Mouse (Mus musculus) frontal cortex, adult (tissue): ENCODE data around the gene Zdhhc14.
A peak's percentile ranks its signal among the peaks of the same experiment; 100 is the strongest.
"Not testable (repeated sequence)": the region's sequence is repeated elsewhere in the genome, so short reads cannot be mapped to it uniquely, and the experiment has no call there.

Source experiments
- ATAC-seq: cut with Nextera tagmentation; 2 replicates; pipeline ENCODE4 v1.9.2; 2017; ENCODE audit warnings: mild to moderate bottlenecking, moderate library complexity, mixed read lengths; ENCODE audit not compliant: low TSS enrichment

Gene Zdhhc14

DNA sequence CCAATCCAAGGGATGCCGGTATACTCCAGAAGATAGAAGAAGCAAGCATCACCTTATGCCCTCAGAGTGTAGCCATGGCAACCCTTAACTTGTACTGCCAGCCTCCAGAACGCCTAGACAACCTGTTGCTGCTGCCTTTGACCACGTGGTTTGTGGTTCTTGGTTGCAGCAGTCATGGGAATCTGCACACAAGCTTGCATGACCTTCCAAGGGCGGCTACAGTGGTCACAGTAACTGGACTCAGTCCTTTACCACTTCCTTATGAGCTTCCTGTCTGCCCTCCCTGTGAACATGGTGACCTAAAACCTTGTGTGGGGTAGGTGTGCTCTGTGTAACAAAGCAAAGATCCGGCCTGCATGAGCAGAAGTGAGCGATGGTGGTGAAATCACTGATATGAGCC is 109.6 kb downstream of the Zdhhc14 start:
- no peak for ATAC-seq

DNA sequence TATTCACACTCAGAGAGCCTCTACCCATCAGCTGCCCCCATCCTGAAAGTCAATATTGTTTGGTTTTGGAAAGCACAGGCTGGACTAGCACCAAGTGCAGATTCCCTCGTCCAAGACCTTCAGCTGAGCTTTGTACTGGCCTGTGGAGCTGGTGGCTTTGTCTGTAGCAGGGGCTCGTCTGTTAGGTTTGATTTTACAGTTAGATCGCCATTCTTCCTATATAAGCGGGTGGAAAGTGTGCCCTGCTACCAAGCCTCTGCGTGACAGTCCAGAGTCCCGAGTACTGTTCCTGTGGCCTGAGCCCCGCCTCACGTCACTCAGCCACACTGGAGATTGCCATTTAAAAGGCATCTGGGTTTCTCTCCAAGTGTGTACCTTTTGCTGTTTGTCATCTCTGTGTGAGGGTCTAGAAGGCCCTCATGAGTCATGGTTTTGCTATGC is 113.8 kb downstream of the Zdhhc14 start:
- peak; percentile 41; the same call in 1 of the 2 replicates for ATAC-seq

GRCm38 (mm10) chr17:5607352-5607751 is 115.0 kb downstream of the Zdhhc14 start:
- ATAC-seq: peak; percentile 23; the same call in 1 of the 2 replicates

DNA sequence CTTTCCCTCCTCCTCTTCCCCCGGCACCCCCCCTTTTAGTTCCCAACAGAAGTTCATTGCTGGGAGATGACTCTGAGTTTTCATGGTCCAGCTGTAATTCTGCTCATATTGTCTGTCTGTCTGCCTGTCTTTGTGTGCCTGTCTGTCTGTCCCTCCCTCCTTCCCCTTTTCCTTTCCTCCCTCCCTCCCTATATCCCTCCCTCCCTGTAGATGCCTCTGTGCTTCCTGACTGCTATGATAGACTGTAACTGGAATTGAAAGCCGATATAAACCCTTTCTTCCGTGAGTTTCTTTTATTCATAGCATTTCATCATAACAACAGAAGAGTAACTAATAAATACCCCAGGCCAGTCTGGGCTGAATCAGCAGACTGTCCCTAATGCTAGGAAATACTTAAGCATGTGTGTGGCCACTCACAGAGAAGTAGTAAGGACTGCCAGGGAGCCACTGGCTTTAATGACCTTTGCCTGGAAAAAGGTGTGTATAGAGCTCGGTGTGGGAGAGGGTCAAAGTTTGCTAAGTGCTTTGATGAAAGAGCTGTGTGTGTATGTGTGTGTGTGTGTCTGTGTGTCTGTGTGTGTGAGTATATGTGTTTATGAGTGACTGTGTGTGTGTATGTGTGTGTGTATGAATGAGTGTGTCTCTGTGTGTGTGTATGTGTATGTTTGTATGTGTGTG is 117.7 kb downstream of the Zdhhc14 start:
- ATAC-seq: no peak

GRCm38 (mm10) chr17:5612236-5612635 is 119.9 kb downstream of the Zdhhc14 start:
- ATAC-seq: no peak

DNA sequence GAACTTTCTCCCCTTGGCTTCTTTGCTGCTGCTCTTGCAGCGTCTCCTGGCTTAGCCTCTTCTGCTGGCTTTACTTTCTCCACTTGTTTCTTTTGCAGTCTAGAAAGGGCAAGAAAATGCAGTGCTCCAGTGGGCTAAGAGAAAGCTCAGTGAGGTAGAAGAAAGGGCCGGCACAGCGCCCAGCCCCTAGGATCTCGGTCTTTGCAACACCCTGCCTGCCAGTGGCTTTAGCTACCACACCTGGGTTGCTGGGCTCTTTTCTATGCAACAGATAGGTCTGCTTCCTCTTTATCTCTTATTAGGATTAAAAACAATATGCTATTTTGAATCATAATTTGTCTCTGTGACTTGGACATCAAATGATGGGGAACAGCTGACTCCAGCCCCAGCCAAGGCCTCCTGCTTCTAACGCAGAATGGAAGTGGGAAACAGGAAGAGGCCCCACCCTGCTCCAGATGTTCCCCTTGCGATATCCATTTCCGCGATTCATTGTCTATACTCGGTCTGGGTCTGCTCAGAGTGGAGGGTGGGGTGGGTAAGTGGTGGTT is 122.5 kb downstream of the Zdhhc14 start:
- no peak for ATAC-seq

GRCm38 (mm10) chr17:5621626-5622591 is 129.6 kb downstream of the Zdhhc14 start:
- ATAC-seq: no peak

DNA sequence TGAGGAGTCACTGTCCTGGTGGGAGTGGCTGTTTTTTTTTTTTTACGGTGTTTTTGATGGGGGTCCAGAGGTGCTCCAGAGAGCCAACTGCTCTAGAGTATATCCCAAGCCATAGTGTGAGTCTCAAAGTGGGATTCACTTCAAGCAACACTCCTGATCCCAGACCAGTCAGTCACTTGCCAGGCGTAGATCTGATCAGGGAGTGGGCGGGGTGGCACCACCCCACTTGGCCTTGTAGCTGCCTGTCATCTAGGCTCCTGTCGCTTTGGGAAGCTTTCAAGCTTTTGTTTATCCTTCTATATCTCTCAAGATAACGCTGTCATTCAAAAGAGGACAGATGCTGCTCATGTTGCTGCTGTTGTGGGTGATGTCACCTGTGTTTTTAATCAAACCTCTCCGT is 130.4 kb downstream of the Zdhhc14 start:
- no peak for ATAC-seq

DNA sequence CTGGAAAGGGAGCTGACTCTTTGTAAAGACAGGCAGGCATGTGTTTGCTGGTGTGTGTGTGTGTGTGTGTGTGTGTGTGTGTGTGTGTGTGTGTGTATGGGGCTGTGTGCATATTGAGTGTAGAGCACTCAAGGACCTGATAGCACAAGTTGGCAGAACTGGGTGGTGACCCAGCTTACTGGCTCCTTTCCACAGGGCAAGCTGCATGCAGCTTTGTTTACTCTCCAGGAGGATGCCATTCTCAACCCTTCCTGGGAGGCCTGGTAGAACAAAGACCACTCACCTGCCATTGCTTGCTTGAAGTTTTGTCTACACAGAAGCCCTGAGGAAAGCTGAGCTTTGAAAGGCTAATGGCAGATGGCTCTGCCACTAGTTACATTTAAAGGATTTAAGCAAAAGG is 130.8 kb downstream of the Zdhhc14 start:
- no peak for ATAC-seq

- ATAC-seq: not testable (repeated sequence)
These were observed 132.5 kb downstream of the Zdhhc14 start for GRCm38 (mm10) chr17:5624815-5625214.

DNA sequence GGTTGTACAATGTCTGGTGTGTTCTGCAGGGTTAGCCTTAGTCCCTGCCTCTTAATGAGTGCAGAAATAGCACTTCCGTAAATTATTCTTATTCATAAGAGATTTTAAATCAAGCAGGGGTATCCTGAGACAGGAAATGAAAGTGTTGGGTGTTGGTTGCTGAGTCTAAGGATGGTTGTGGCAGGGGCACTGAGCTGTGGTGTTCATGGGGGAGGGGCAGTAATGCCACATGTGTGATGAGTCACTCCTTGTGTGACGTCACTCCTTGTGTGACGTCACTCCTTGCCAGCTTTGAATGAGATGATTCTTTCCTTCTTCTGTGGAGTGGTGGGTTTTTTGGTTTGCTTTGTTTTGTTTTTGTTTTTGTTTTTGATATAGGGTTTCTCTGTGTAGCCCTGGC is 134.0 kb downstream of the Zdhhc14 start:
- ATAC-seq: no peak

- no peak for ATAC-seq
These were observed 135.3 kb downstream of the Zdhhc14 start for GRCm38 (mm10) chr17:5627664-5628063.

- ATAC-seq: no peak
These were observed 137.3 kb downstream of the Zdhhc14 start for GRCm38 (mm10) chr17:5629651-5630050.

DNA sequence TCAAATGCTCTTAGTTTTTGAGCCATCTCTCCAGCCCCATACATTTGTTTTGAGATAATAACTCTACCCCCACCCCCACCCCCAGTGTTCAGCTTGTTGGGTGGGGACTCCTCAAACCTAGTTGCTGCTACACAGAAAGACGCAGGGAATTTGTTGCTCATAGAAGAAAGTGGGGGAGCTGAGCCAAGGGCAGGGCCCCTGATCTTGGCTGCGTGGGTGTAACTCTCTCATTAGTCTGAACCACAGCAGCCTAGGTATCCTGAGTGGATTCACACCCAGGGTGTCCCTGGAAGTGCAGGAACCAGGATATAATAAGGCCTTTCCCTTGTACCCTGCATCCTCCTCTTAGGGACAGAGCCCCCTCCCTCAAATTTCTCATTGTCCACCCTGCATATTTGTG is 142.9 kb downstream of the Zdhhc14 start:
- ATAC-seq: no peak

DNA sequence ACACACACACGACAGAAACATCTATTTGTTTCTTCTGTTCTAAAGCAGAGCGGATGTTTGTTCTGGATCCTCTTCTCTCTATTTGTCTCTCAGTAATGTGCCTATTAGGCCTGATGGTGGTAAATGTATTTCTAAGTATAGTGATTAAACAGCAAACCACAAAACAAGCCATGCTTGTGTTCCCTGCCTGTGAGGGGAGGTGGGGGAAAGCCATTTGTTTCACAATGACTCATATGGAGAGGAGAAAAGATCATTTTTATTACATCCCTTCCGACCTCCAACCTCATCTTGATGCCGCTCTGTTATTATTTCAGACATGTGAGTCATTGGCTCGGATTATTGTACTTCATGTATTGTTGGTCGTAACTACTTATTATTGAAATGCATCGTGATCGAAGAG is 149.1 kb downstream of the Zdhhc14 start:
- no peak for ATAC-seq

DNA sequence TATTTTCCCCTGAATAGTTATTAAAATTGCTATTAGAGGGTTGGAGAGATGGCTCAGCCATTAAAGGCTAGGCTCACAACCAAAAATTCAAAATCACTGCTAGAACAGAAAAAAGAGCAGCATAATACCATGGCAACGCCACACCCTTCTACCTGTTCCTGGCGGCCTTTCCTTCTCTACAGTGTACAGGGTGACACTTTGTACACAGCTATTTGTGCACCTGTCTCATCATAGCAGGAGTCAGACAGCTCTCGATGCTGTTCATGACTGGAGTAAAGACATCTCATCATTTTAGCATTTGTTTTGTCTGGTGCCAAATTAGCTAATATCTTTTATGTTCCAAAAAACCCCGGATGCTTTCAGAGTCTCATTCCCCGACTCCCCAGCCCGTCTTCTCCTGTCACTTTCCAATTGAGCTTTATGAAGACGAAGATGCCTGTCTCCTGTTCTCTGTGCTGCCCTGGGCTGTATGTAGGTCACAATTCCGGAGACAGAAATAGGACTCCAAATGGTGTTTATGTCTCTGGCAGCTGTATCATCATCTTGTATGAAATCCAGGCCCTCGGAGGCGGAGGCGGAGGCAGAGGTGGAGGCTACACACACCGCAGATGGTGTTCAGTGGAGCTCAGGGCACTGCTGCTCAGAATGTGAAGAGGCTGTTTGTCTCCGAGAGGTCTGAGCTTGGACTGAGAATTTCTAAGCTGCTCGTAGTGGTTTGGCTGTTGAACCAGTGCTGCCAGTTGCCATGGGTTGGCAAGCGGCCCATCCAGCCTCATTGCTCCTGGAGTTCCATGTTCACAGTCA is 150.8 kb downstream of the Zdhhc14 start:
- peak; percentile 94 for ATAC-seq

DNA sequence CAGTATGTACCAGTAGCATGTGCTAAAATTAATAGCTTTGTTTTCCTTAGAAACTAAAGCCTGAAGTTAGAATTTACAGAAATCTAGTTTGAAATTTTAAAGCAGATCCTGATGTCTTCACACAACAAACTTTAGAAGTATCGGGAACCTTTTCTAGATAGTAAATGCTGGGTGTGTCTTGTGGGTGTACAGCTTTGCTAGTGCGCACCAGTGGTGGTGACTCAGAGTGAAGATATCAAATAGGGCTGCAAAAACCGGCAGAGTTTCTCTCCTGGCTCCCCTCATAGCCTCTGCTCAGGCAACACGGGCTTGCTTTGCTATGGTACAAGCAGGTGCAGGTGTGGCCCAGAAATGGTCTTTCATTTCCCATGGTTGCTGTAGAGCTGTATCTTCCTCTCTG is 157.8 kb downstream of the Zdhhc14 start:
- no peak for ATAC-seq

DNA sequence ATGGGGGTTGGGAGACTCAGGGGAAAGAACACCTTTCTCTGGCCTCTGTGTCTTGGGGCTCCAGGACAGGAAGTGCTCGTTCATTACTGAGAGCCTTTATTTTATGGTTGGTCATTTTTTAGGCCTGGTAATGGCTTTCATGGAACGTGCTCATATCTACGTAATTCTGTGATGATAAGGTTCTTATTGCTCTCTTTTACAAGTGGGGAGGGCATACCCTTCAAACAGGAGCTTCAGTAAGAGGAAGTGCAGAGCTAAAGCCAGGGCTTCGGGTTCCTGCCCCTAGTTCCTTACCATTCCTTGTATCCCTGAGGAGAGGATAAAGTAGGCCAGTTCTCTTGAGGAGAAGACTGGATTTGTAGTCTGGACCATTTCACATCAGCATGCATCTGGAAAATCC is 158.3 kb downstream of the Zdhhc14 start:
- ATAC-seq: no peak

- no peak for ATAC-seq
These were observed 159.2 kb downstream of the Zdhhc14 start for GRCm38 (mm10) chr17:5651551-5651950.

DNA sequence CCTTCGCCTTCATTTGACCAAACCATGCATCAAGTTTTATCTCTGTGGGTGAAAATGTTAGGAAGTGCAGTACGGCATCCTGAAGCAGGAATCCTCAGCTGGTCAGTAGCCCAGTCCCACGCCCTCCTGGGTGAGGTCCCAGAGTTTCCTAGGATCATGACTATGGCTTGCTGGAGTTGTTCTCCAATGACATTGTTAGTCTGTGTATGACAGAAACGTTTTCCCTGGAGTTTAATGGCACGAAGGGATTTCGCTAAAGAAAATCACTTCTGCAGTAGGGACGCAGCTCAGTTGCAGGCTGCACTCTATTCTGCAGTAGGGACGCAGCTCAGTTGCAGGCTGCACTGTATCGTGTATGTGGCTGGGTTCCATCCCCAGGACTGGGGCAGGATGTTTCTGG is 161.6 kb downstream of the Zdhhc14 start:
- no peak for ATAC-seq

DNA sequence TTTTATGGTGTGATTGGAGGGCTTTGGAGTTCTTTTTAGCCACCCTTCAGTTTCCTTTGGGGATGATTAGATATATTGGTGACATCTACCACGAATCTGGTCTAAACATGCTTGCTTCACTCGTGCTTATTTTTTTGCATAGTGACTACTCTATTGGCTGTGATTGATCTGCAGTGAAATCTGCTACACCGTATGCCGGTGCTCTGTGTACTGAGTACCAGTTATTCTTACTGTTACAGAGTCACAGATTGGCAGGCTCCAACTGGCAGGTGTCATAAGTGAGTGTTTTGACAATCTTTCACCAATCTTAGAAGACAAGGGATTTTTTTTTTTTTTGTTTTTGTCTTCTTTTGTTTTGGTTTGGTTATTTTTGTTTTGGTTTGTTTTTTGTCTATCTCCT is 163.2 kb downstream of the Zdhhc14 start:
- ATAC-seq: no peak
